Mouse (Mus musculus) kidney, adult 11 months (tissue): ENCODE data around the gene Crb2.

Experiments
- DNase-seq: peaks from one replicate; pipeline ENCODE4 v3.0.0; 2022

The Crb2 gene

GRCm38 (mm10) chr2:37776016-37776415 lies at the start of gene Crb2:
Gene Crb2, plus strand, starts transcription at chr2:37776249.
- no peak for DNase-seq

DNA sequence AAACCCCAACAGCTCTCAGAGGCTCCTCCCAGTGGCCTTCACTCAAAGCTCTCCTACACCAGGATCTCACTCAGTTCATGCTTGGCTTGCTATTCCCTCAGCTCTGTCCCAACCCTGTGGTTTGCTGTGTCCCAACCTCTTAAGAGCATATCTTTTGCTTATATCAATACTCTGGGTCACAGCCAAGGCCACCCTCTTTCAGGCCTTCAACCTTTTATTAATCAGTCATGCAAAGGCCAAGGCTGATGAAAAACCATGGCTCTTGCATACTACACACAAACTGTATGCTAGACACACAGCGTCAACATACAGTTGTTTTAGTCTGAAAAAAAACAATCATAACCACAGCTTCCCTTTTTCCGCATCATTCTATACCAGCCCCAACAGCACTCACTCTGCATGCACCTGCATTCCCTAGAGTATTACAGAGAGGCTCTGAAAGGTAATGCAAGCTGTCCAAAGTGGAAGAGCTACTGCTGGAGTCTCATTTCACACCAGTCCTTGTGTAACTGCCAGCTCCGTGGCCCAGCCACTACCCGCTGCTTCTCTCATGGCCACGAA lies 44.7 kb upstream of the Crb2 start:
- DNase-seq: no peak

DNA sequence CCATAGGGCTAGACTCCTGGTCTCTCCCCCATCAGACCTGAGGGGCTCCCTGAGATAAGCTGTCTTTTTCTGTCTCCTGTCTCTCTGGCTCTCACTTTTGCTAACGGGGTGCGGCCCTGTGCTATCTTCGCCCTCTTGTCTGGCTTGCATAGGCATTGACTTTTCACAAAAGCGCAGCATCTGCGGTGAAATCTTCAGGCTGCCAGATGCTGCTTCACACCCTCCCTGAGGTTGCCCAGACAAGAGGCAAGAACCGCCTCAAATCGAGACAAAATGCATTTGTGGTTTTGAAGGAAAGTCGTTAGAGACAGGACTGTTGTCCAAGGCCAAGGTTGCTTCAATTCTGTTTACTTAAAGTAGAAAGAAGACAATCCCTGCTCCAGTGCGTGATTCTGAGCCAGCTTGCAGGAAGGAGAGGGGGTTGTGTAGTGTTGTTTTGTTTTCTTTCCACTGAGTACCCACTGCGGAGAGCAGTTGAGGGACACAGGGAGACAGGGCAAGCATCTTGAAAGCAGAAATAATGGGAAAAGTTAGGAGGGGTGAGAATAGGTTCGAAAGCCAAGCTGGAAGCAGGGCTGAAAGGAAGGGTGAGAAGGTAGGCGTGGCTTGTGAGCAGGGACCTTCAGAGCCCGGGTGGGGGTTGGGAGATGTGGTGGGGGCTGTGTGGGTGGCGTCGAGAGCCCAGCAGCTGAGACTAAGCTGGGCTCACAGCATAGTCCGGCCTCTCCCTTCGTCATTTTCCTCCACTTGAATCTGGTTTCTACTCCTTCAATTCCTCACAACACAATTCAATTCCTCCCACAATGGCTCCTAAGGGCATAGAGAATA lies 40.9 kb upstream of the Crb2 start:
- no peak for DNase-seq

GRCm38 (mm10) chr2:37735807-37736188 lies 40.3 kb upstream of the Crb2 start:
- no peak for DNase-seq

GRCm38 (mm10) chr2:37741806-37742554 lies 34.1 kb upstream of the Crb2 start:
- DNase-seq: no peak

DNA sequence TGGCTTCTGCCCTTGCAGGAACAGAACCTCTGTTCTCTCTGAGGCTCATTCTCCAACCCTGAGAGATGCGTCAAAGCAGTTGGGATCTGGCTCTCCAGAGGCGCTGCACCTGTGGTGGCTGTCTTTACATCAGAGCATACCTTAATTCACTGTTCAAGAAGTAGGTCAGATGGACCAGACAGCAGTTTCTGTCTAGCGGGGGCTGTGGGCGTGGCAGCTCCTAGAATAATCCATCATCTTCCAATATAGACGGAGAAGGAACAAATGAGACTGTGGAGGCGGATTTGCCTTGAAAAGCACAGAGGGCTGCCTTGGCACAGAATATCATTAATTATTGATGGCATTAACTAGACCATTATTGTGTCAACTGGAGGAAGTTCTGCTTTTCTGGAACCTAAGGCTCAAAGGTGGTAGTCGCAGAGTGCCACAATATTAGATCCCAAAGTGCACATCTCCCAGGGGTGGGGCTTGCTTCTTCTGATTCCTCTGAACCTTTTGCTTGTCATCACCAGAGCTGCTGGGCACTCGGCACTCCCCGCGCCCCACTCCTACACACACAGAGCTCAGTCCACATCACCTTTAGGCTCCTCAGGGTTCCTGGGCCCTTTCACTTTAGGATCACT lies 31.2 kb upstream of the Crb2 start:
- DNase-seq: no peak

DNA sequence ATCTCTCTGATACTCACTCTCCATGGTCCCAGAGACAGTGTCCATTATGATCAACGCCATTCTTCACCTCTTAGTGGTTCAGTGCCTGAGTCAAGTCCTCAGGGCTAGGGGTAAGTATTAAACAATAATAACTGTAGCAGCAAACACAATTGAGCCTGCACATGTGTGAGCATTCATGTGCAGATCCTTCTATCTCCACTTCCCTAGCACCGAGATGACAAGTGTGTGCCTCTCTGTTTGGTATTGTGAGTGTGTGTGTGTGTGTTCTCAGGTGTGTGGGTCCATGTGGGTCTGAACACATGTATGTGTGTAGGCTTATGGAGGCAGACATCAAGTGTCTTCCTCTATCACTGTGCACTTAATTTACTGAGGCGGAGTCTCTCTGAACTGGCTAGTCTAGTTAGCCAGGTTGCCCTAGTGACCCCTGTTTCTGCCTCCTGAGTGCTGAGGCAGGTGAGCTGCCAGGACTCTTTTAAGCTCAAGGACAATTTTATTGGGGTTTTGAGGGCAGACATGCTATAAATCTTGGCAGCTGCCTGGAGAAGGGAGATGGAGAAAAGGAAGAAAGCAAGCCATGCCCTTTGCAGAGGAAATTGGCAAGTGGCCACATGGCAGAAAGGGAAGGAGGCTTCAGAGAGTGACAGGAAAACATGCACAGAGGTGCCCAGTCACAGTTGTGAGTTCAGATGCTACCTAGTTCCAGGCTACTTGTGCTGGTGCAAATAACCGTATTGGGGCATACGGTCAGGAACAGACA lies 29.6 kb upstream of the Crb2 start:
- DNase-seq: no peak

GRCm38 (mm10) chr2:37747909-37748308 lies 28.1 kb upstream of the Crb2 start:
- DNase-seq: no peak

DNA sequence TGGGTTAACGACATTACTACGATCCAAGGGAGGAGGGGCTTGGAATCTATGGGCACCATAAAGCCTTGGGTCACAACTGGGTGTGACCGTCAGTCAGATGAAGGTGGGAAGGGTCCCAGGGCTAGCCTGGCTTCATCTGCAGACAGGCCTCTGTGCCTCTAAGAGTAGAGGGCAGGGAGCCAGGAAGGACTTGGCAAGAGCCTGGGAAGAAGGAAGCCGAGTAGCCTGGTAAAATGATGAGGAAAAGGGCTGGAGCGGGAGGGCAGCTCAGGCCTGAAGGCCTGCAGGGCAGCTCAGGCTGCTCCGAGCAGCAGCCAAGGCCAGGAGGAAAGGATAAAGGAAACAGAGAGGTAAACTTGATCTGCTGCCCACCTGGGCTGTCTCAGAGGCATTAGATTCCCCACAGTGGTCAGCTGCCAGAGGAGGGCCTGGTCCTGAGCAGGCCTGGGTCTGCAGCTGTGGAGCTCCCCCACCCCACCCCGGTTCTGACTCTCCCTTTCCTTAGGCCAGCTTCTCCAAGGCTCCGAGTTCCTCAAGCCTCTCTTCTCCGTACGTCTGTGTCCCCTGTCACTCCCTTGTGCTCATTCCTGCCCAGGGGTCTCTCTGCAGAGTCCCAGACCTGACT lies 27.5 kb upstream of the Crb2 start:
- DNase-seq: no peak

- DNase-seq: no peak
Measured at GRCm38 (mm10) chr2:37749323-37749722, 26.7 kb upstream of the Crb2 start.

- DNase-seq: no peak
Measured at GRCm38 (mm10) chr2:37751114-37751513, 24.9 kb upstream of the Crb2 start.

GRCm38 (mm10) chr2:37756220-37756930 lies 19.7 kb upstream of the Crb2 start:
- no peak for DNase-seq

DNA sequence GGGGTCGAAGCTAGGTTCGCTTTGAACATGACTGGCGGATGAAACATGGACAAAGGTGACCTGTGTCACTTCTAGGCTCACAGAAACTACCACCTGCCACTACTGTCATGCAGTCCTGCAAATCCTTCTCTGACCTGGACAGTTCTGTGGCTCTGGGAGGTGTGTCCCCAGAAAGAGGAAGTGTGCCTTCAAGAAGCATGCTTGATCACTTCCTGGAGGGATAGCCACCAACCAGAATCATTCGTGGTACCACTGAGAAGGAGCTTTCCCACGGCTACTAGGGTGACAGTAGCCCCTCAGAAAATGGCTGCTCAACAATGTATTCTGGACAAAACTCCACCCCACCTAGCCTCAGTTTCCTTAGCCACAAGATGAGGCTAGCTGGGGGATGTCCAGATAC lies 19.0 kb upstream of the Crb2 start:
- no peak for DNase-seq

DNA sequence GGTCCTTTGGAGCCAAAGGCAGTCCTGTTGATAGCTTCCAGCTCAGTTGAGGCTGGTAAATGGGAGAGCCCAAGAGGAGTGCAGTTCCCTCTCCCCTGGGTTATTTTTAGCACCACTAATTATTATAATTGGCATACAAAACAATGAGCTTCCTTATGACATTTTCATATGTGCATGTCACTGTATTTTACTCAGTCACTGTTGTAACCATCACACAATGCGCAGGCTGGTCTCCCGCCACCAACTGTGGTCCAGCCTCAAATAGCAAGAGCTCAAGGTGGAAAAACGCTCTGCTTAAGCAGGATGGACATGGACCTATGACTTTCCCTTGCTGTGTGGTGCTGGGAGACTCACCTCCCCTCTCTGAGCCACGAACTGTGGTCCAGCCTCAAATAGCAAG lies 18.3 kb upstream of the Crb2 start:
- no peak for DNase-seq

GRCm38 (mm10) chr2:37758343-37759015 lies 17.6 kb upstream of the Crb2 start:
- no peak for DNase-seq

- DNase-seq: no peak
Measured at GRCm38 (mm10) chr2:37760633-37761032, 15.4 kb upstream of the Crb2 start.

DNA sequence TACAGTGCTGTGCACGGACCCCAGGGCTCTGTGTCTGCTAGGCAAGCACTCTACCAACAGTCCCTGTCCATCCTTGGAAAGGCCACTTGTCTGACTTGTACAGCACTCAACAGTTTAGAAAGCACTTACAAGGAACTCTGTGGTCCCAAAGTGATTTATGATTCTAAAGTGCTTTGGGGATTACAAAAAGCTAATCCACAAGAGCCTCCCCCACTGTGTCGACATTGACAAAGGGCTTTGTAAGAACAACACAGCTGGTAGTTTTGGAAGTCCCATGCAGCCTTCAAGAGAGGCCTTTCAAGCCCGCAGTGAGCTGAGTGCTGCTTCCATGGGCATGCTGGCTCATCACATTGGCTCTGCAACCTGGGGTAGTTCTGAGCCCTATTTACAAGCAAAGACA lies 12.4 kb upstream of the Crb2 start:
- DNase-seq: no peak

GRCm38 (mm10) chr2:37764514-37764913 lies 11.5 kb upstream of the Crb2 start:
- no peak for DNase-seq

- DNase-seq: no peak
Measured at GRCm38 (mm10) chr2:37765082-37765483, 11.0 kb upstream of the Crb2 start.

- no peak for DNase-seq
Measured at GRCm38 (mm10) chr2:37766027-37766761, 9.9 kb upstream of the Crb2 start.
